Mouse (Mus musculus): ENCODE results near the gene Lrrc25. TPM values are rescaled to one million over a fixed set of nuclear protein-coding genes. Genes with fewer than 3 reads are reported as not detected.

Lrrc25 gene
- total and polyA plus RNA-seq, 2 experiments from 2014 or later: 0.74 to 2.2 TPM

- H3K36me3 ChIP-seq (ENCODE audit: insufficient read depth, low read length): no peaks in the 10 kb centered on the region
- ATAC-seq (ENCODE audit: low FRiP score) (no peak), DNase-seq (ENCODE audit: low spot score) (no peak)
- WGBS: 75% methylated on average over 6 of the region's 6 CpGs
- H3K4me2 ChIP-seq (ENCODE audit: low read depth, low read length, poor library complexity, severe bottlenecking): no peak overlapping the region
- peaks cover 7% of the 10 kb centered on the region; the same call in 1 of the 2 replicates for H3K27me3 ChIP-seq (ENCODE audit: insufficient read depth, low read length)
- no peak overlapping the region for H3K9ac ChIP-seq (replicated peaks; ENCODE audit: low read length, poor library complexity, severe bottlenecking)
- no peaks in the 10 kb centered on the region for H3K9me3 ChIP-seq (ENCODE audit: low read length)
- TF ChIP-seq CTCF (IDR thresholded peaks at IDR 0.05): no peak
- H3K27ac ChIP-seq (ENCODE audit: low read depth, low read length): no peak overlapping the region
- H3K4me1 ChIP-seq (ENCODE audit: insufficient read depth, low read length): no peaks in the 10 kb centered on the region
- no peak overlapping the region for H3K4me3 ChIP-seq (ENCODE audit: low read depth, low read length)
These were observed 19.6 kb downstream of the Lrrc25 start for GRCm38 (mm10) chr8:70635527-70635926.

GRCm38 (mm10) chr8:70636838-70637237, 20.9 kb downstream of the Lrrc25 start:
- 58% methylated on average over 8 of the region's 8 CpGs for WGBS

GRCm38 (mm10) chr8:70638752-70639151, 22.8 kb downstream of the Lrrc25 start:
- Histone ChIP-seq H3K27me3 (ENCODE audit: insufficient read depth, low read length) (no peaks in the 10 kb centered on the region), H3K9me3 (ENCODE audit: low read length) (no peaks in the 10 kb centered on the region), H3K36me3 (ENCODE audit: insufficient read depth, low read length) (no peaks in the 10 kb centered on the region), H3K4me2 (ENCODE audit: low read depth, low read length, poor library complexity, severe bottlenecking) (no peak overlapping the region), H3K9ac (replicated peaks; ENCODE audit: low read length, poor library complexity, severe bottlenecking) (no peak overlapping the region), H3K27ac (ENCODE audit: low read depth, low read length) (no peak overlapping the region), H3K4me1 (ENCODE audit: insufficient read depth, low read length) (no peaks in the 10 kb centered on the region), H3K4me3 (ENCODE audit: low read depth, low read length) (no peak overlapping the region)
- ATAC-seq (ENCODE audit: low FRiP score) (no peak), DNase-seq (ENCODE audit: low spot score) (no peak)
- TF ChIP-seq CTCF (IDR thresholded peaks at IDR 0.05): no peak
- WGBS: 75% methylated on average over 9 of the region's 9 CpGs

More at GRCm38 (mm10) chr8:70636838-70637237, 20.9 kb downstream of the Lrrc25 start:
- H3K9ac ChIP-seq (replicated peaks; ENCODE audit: low read length, poor library complexity, severe bottlenecking): no peak overlapping the region
- no peaks in the 10 kb centered on the region for H3K27me3 ChIP-seq (ENCODE audit: insufficient read depth, low read length)
- no peaks in the 10 kb centered on the region for H3K36me3 ChIP-seq (ENCODE audit: insufficient read depth, low read length)
- H3K4me1 ChIP-seq (ENCODE audit: insufficient read depth, low read length): no peaks in the 10 kb centered on the region
- H3K4me3 ChIP-seq (ENCODE audit: low read depth, low read length): no peak overlapping the region
- ATAC-seq (ENCODE audit: low FRiP score): no peak
- H3K4me2 ChIP-seq (ENCODE audit: low read depth, low read length, poor library complexity, severe bottlenecking): no peak overlapping the region
- H3K9me3 ChIP-seq (ENCODE audit: low read length): no peaks in the 10 kb centered on the region
- no peak for DNase-seq (ENCODE audit: low spot score)
- H3K27ac ChIP-seq (ENCODE audit: low read depth, low read length): no peak overlapping the region
- TF ChIP-seq CTCF (IDR thresholded peaks at IDR 0.05): no peak

GRCm38 (mm10) chr8:70643019-70643418, 27.1 kb downstream of the Lrrc25 start:
- Histone ChIP-seq H3K27me3 (ENCODE audit: insufficient read depth, low read length) (no peaks in the 10 kb centered on the region), H3K9ac (replicated peaks; ENCODE audit: low read length, poor library complexity, severe bottlenecking) (no peak overlapping the region), H3K9me3 (ENCODE audit: low read length) (no peaks in the 10 kb centered on the region), H3K4me1 (ENCODE audit: insufficient read depth, low read length) (no peaks in the 10 kb centered on the region), H3K36me3 (ENCODE audit: insufficient read depth, low read length) (no peaks in the 10 kb centered on the region), H3K4me2 (ENCODE audit: low read depth, low read length, poor library complexity, severe bottlenecking) (no peak overlapping the region), H3K27ac (ENCODE audit: low read depth, low read length) (no peak overlapping the region), H3K4me3 (ENCODE audit: low read depth, low read length) (no peak overlapping the region)
- no peak for TF ChIP-seq CTCF (IDR thresholded peaks at IDR 0.05)
- ATAC-seq (ENCODE audit: low FRiP score): no peak
- no peak for DNase-seq (ENCODE audit: low spot score)
- 76% methylated on average over 3 of the region's 3 CpGs for WGBS

GRCm38 (mm10) chr8:70644065-70644464, 28.1 kb downstream of the Lrrc25 start:
- TF ChIP-seq CTCF (IDR thresholded peaks at IDR 0.05): peak; percentile 32
- no peaks in the 10 kb centered on the region for H3K9me3 ChIP-seq (ENCODE audit: low read length)
- DNase-seq (ENCODE audit: low spot score): no peak
- H3K4me1 ChIP-seq (ENCODE audit: insufficient read depth, low read length): no peaks in the 10 kb centered on the region
- no peak overlapping the region for H3K9ac ChIP-seq (replicated peaks; ENCODE audit: low read length, poor library complexity, severe bottlenecking)
- H3K4me2 ChIP-seq (ENCODE audit: low read depth, low read length, poor library complexity, severe bottlenecking): no peak overlapping the region
- no peak for ATAC-seq (ENCODE audit: low FRiP score)
- H3K27ac ChIP-seq (ENCODE audit: low read depth, low read length): no peak overlapping the region
- WGBS: 90% methylated on average over 2 of the region's 2 CpGs
- no peaks in the 10 kb centered on the region for H3K27me3 ChIP-seq (ENCODE audit: insufficient read depth, low read length)
- no peaks in the 10 kb centered on the region for H3K36me3 ChIP-seq (ENCODE audit: insufficient read depth, low read length)
- H3K4me3 ChIP-seq (ENCODE audit: low read depth, low read length): no peak overlapping the region

- Histone ChIP-seq H3K9me3 (ENCODE audit: low read length) (no peaks in the 10 kb centered on the region), H3K4me3 (ENCODE audit: low read depth, low read length) (no peak overlapping the region), H3K4me1 (ENCODE audit: insufficient read depth, low read length) (no peaks in the 10 kb centered on the region), H3K27ac (ENCODE audit: low read depth, low read length) (no peak overlapping the region), H3K9ac (replicated peaks; ENCODE audit: low read length, poor library complexity, severe bottlenecking) (no peak overlapping the region), H3K27me3 (ENCODE audit: insufficient read depth, low read length) (no peaks in the 10 kb centered on the region), H3K36me3 (ENCODE audit: insufficient read depth, low read length) (peaks cover 10% of the 10 kb centered on the region), H3K4me2 (ENCODE audit: low read depth, low read length, poor library complexity, severe bottlenecking) (no peak overlapping the region)
- WGBS: 65% methylated on average over 17 of the region's 17 CpGs
- TF ChIP-seq CTCF (IDR thresholded peaks at IDR 0.05): no peak
- DNase-seq (ENCODE audit: low spot score): no peak
- no peak for ATAC-seq (ENCODE audit: low FRiP score)
These were observed 29.7 kb downstream of the Lrrc25 start for GRCm38 (mm10) chr8:70645501-70646224.
